Mouse (Mus musculus): ENCODE measurements around the gene Map3k14. TPM values are rescaled to one million over a fixed set of nuclear protein-coding genes. Genes with fewer than 3 reads are reported as not detected.

The Map3k14 gene
- total RNA-seq (2014; rRNA removed; ENCODE audit: low replicate concordance) (4.4 and 9.4 TPM in 2 replicates), polyA plus RNA-seq (2015; fragmentation: Nextera tagmentation; extraction: Ambion mirVana) (1.3 and 1.4 TPM in 2 replicates)

GRCm38 (mm10) chr11:103267346-103268219 lies at the start of gene Map3k14:
Gene Map3k14, minus strand, starts transcription at chr11:103267472.
- no peak for TF ChIP-seq EP300 (IDR thresholded peaks at IDR 0.05; ENCODE audit: low read depth)
- TF ChIP-seq CTCF (IDR thresholded peaks at IDR 0.05; ENCODE audit: low read depth): 0 out of 2 replicates have a peak, but pooled peaks have one; percentile 0
- peak within 1 kb of the TSS; percentile 81 for H3K27ac ChIP-seq (ENCODE audit: low read depth)
- WGBS: 1% methylated on average over 53 of the region's 55 CpGs

DNA sequence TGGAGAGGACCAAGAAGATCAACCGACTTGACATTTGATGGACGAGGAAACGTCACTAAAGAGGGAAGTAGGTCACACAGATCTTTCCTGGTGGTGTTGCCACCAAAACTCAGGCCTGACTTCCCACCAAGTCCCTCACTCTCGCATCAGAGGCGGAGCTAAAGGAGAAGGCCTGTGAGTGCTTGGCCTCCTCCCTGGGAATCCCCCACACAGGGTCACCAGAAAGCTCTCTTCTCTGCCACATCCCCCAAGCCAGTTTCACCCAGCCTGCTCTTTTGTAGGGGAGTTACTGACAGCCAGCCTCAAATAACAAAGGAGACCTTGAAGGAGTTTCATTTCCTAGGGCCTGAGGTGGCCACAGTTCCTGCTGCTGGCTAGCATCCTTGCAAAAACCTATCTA lies 48.1 kb upstream of the Map3k14 start:
- no peak overlapping the region for H3K9ac ChIP-seq (replicated peaks; ENCODE audit: low read depth, low read length)
- ATAC-seq (ENCODE audit: insufficient read depth, low read depth) (no peak), DNase-seq (ENCODE audit: low spot score) (no peak)
- 76% methylated on average over 5 of the region's 5 CpGs for WGBS
- no peak for TF ChIP-seq EP300 (IDR thresholded peaks at IDR 0.05; ENCODE audit: low read depth)
- TF ChIP-seq CTCF (IDR thresholded peaks at IDR 0.05; ENCODE audit: low read depth): no peak
- H3K27ac ChIP-seq (ENCODE audit: low read depth): no peak overlapping the region
- no peak overlapping the region for H3K4me3 ChIP-seq (ENCODE audit: low read depth, low read length)
- no peak overlapping the region for H3K4me2 ChIP-seq (ENCODE audit: low read depth, low read length)
- H3K27me3 ChIP-seq (ENCODE audit: control insufficient read depth, insufficient read depth, low read length): no peaks in the 10 kb centered on the region
- H3K4me1 ChIP-seq (ENCODE audit: control insufficient read depth, insufficient read depth): peaks cover 10% of the 10 kb centered on the region
- H3K36me3 ChIP-seq (replicated peaks; ENCODE audit: control insufficient read depth, insufficient read depth, low read length): no peaks in the 10 kb centered on the region
- H3K9me3 ChIP-seq (replicated peaks; ENCODE audit: control insufficient read depth, low read length): no peaks in the 10 kb centered on the region

More at GRCm38 (mm10) chr11:103267346-103268219, at the start of gene Map3k14:
- peak; percentile 100 for DNase-seq (ENCODE audit: low spot score)
- Histone ChIP-seq H3K9ac (replicated peaks; ENCODE audit: low read depth, low read length) (peak within 1 kb of the TSS; percentile 68), H3K27me3 (ENCODE audit: control insufficient read depth, insufficient read depth, low read length) (no peaks in the 10 kb centered on the region), H3K4me2 (ENCODE audit: low read depth, low read length) (peak within 1 kb of the TSS; percentile 88), H3K36me3 (replicated peaks; ENCODE audit: control insufficient read depth, insufficient read depth, low read length) (no peaks in the 10 kb centered on the region), H3K4me1 (ENCODE audit: control insufficient read depth, insufficient read depth) (peaks cover 24% of the 10 kb centered on the region), H3K9me3 (replicated peaks; ENCODE audit: control insufficient read depth, low read length) (no peaks in the 10 kb centered on the region), H3K4me3 (ENCODE audit: low read depth, low read length) (peak within 1 kb of the TSS; percentile 62)
- peak; percentile 97 for ATAC-seq (ENCODE audit: insufficient read depth, low read depth)

- Histone ChIP-seq H3K27ac (ENCODE audit: low read depth) (no peak overlapping the region), H3K36me3 (replicated peaks; ENCODE audit: control insufficient read depth, insufficient read depth, low read length) (no peaks in the 10 kb centered on the region), H3K4me3 (ENCODE audit: low read depth, low read length) (no peak overlapping the region), H3K9ac (replicated peaks; ENCODE audit: low read depth, low read length) (no peak overlapping the region), H3K27me3 (ENCODE audit: control insufficient read depth, insufficient read depth, low read length) (no peaks in the 10 kb centered on the region), H3K4me2 (ENCODE audit: low read depth, low read length) (no peak overlapping the region), H3K9me3 (replicated peaks; ENCODE audit: control insufficient read depth, low read length) (no peaks in the 10 kb centered on the region), H3K4me1 (ENCODE audit: control insufficient read depth, insufficient read depth) (peaks cover 10% of the 10 kb centered on the region)
- ATAC-seq (ENCODE audit: insufficient read depth, low read depth): no peak
- TF ChIP-seq CTCF (IDR thresholded peaks at IDR 0.05; ENCODE audit: low read depth) (no peak), EP300 (IDR thresholded peaks at IDR 0.05; ENCODE audit: low read depth) (no peak)
- 70% methylated on average over 10 of the region's 10 CpGs for WGBS
- no peak for DNase-seq (ENCODE audit: low spot score)
Observed at GRCm38 (mm10) chr11:103314736-103315374, 47.6 kb upstream of the Map3k14 start.

DNA sequence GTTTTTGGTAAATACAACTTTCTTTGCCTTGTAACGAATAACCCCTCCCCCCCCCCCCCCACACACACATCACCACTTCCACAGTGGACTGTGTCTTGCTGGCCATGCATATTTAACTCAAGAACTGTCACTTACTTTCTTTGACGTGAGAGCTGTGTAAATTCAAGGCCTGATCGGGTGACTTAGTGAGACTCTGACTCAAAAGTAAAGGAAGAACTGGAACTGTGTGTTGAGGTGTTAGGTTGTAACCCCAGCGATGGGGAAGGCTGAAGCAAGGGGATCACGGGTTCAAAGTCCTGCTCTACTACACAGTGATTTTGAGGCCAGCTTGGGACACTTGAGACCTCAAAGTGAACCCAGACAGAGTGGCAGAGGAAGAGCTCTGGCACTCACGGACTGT lies 46.3 kb upstream of the Map3k14 start:
- DNase-seq (ENCODE audit: low spot score): no peak
- ATAC-seq (ENCODE audit: insufficient read depth, low read depth): no peak
- H3K4me1 ChIP-seq (ENCODE audit: control insufficient read depth, insufficient read depth): peaks cover 10% of the 10 kb centered on the region
- no peak overlapping the region for H3K4me2 ChIP-seq (ENCODE audit: low read depth, low read length)
- H3K4me3 ChIP-seq (ENCODE audit: low read depth, low read length): no peak overlapping the region
- H3K27ac ChIP-seq (ENCODE audit: low read depth): no peak overlapping the region
- TF ChIP-seq CTCF (IDR thresholded peaks at IDR 0.05; ENCODE audit: low read depth): no peak
- TF ChIP-seq EP300 (IDR thresholded peaks at IDR 0.05; ENCODE audit: low read depth): no peak
- H3K9ac ChIP-seq (replicated peaks; ENCODE audit: low read depth, low read length): no peak overlapping the region
- 82% methylated on average over 6 of the region's 6 CpGs for WGBS
- H3K36me3 ChIP-seq (replicated peaks; ENCODE audit: control insufficient read depth, insufficient read depth, low read length): no peaks in the 10 kb centered on the region
- H3K9me3 ChIP-seq (replicated peaks; ENCODE audit: control insufficient read depth, low read length): no peaks in the 10 kb centered on the region
- H3K27me3 ChIP-seq (ENCODE audit: control insufficient read depth, insufficient read depth, low read length): no peaks in the 10 kb centered on the region

- Histone ChIP-seq H3K4me1 (ENCODE audit: control insufficient read depth, insufficient read depth) (peaks cover 10% of the 10 kb centered on the region), H3K27me3 (ENCODE audit: control insufficient read depth, insufficient read depth, low read length) (no peaks in the 10 kb centered on the region), H3K4me2 (ENCODE audit: low read depth, low read length) (no peak overlapping the region; the same call in 1 of the 2 replicates), H3K9ac (replicated peaks; ENCODE audit: low read depth, low read length) (no peak overlapping the region), H3K4me3 (ENCODE audit: low read depth, low read length) (no peak overlapping the region), H3K27ac (ENCODE audit: low read depth) (no peak overlapping the region), H3K9me3 (replicated peaks; ENCODE audit: control insufficient read depth, low read length) (no peaks in the 10 kb centered on the region), H3K36me3 (replicated peaks; ENCODE audit: control insufficient read depth, insufficient read depth, low read length) (no peaks in the 10 kb centered on the region)
- ATAC-seq (ENCODE audit: insufficient read depth, low read depth) (no peak), DNase-seq (ENCODE audit: low spot score) (no peak)
- WGBS: 63% methylated on average over 8 of the region's 8 CpGs
- no peak for TF ChIP-seq EP300 (IDR thresholded peaks at IDR 0.05; ENCODE audit: low read depth)
- TF ChIP-seq CTCF (IDR thresholded peaks at IDR 0.05; ENCODE audit: low read depth): no peak
Observed at GRCm38 (mm10) chr11:103312655-103313255, 45.5 kb upstream of the Map3k14 start.
